Mouse (Mus musculus) thymus, postnatal 14 days (tissue): ENCODE measurements around the gene Sap18.
"Not testable (repeated sequence)": the region's sequence is repeated elsewhere in the genome, so short reads cannot be mapped to it uniquely, and the experiment has no call there.

ENCODE experiments used
- DNase-seq: peaks from one replicate; pipeline ENCODE4 v3.0.0; 2021

The Sap18 gene

GRCm38 (mm10) chr14:57797991-57798931, at the start of gene Sap18:
Gene Sap18 (plus strand): TSS chr14:57798180.
- DNase-seq: peak; percentile 98

- no peak for DNase-seq
Measured at GRCm38 (mm10) chr14:57749501-57749900, 48.5 kb upstream of the Sap18 start.

- DNase-seq: not testable (repeated sequence)
Measured at GRCm38 (mm10) chr14:57751006-57751405, 47.0 kb upstream of the Sap18 start.

- no peak for DNase-seq
Measured at GRCm38 (mm10) chr14:57753351-57753992, 44.5 kb upstream of the Sap18 start.

GRCm38 (mm10) chr14:57755661-57756060, 42.3 kb upstream of the Sap18 start:
- no peak for DNase-seq

- DNase-seq: no peak
Measured at GRCm38 (mm10) chr14:57756094-57756493, 41.9 kb upstream of the Sap18 start.

GRCm38 (mm10) chr14:57758237-57758636, 39.7 kb upstream of the Sap18 start, which contains the start of gene Lats2:
Gene Lats2 (minus strand): TSS chr14:57758388.
- no peak for DNase-seq

- no peak for DNase-seq
Measured at GRCm38 (mm10) chr14:57760447-57761412, 37.2 kb upstream of the Sap18 start.

GRCm38 (mm10) chr14:57769102-57769501, 28.9 kb upstream of the Sap18 start:
- no peak for DNase-seq

GRCm38 (mm10) chr14:57772157-57772815, 25.7 kb upstream of the Sap18 start:
- no peak for DNase-seq

- no peak for DNase-seq
Measured at GRCm38 (mm10) chr14:57787406-57787805, 10.6 kb upstream of the Sap18 start.

- no peak for DNase-seq
Measured at GRCm38 (mm10) chr14:57789311-57789710, 8.7 kb upstream of the Sap18 start.

GRCm38 (mm10) chr14:57789759-57790158, 8.2 kb upstream of the Sap18 start:
- no peak for DNase-seq

GRCm38 (mm10) chr14:57791171-57791570, 6.8 kb upstream of the Sap18 start:
- no peak for DNase-seq

GRCm38 (mm10) chr14:57797551-57797950, 429 bp upstream of the Sap18 start:
- DNase-seq: peak; percentile 17

- no peak for DNase-seq
Measured at GRCm38 (mm10) chr14:57803731-57804130, 5.8 kb downstream of the Sap18 start.

- DNase-seq: peak; percentile 70
Measured at GRCm38 (mm10) chr14:57808558-57808957, 10.6 kb downstream of the Sap18 start.

GRCm38 (mm10) chr14:57810886-57811285, 12.9 kb downstream of the Sap18 start:
- no peak for DNase-seq

- DNase-seq: no peak
Measured at GRCm38 (mm10) chr14:57811844-57812243, 13.9 kb downstream of the Sap18 start.

GRCm38 (mm10) chr14:57820839-57821238, 22.9 kb downstream of the Sap18 start:
- DNase-seq: no peak

- DNase-seq: peak; percentile 94
Measured at GRCm38 (mm10) chr14:57825788-57826751, 28.1 kb downstream of the Sap18 start, which contains the start of the genes Ska3 and Mrpl57. Gene Ska3 (minus strand): TSS chr14:57826185. Gene Mrpl57 (plus strand): TSS chr14:57826234.
